Mouse (Mus musculus): Measurements from ENCODE around the gene Inpp5k. TPM values are rescaled to one million over a fixed set of nuclear protein-coding genes. Genes with fewer than 3 reads are reported as not detected.

Inpp5k gene
- polyA plus RNA-seq (2012; rRNA removed) = 32.0 and 35.2 TPM in 2 replicates
- polyA plus RNA-seq (2014; fragmentation: Nextera tagmentation; extraction: Ambion mirVana) = 24.6 and 30.4 TPM in 2 replicates

- H3K27me3 ChIP-seq (ENCODE audit: control insufficient read depth, insufficient read depth, low read length) = no peaks in the 10 kb centered on the region
- H3K9ac ChIP-seq (ENCODE audit: low read depth, low read length, severe bottlenecking) = peak within 1 kb of the TSS; percentile 61
- DNase-seq (ENCODE audit: low spot score) (peak; percentile 99), ATAC-seq (ENCODE audit: low FRiP score, low read depth) (peak; percentile 99)
- H3K4me2 ChIP-seq (replicated peaks; ENCODE audit: low read depth, low read length, severe bottlenecking) = peak within 1 kb of the TSS; percentile 83
- peak within 1 kb of the TSS; percentile 67 for H3K27ac ChIP-seq (replicated peaks; ENCODE audit: low read depth, low read length)
- peak within 1 kb of the TSS; percentile 53 for H3K4me3 ChIP-seq (replicated peaks; ENCODE audit: low read length)
- peak; percentile 91; the same call in 1 of the 2 replicates for TF ChIP-seq POLR2A (IDR thresholded peaks at IDR 0.05; ENCODE audit: borderline replicate concordance, extremely low read depth, insufficient read depth, insufficient read length)
- peaks cover 43% of the 10 kb centered on the region for H3K36me3 ChIP-seq (ENCODE audit: control insufficient read depth, insufficient read depth, low read length)
- H3K4me1 ChIP-seq (ENCODE audit: control insufficient read depth, insufficient read depth, low read length) = peaks cover 10% of the 10 kb centered on the region; the same call in 1 of the 2 replicates
- no peaks in the 10 kb centered on the region for H3K9me3 ChIP-seq (ENCODE audit: control insufficient read depth, low read length)
- under 1% methylated on average over 47 of the region's 53 CpGs for WGBS
Observed at GRCm38 (mm10) chr11:75630645-75631229, at the start of gene Inpp5k. Gene Inpp5k (plus strand): TSS chr11:75630988.

- Histone ChIP-seq H3K4me3 (replicated peaks; ENCODE audit: low read length) (no peak overlapping the region), H3K9me3 (ENCODE audit: control insufficient read depth, low read length) (no peaks in the 10 kb centered on the region), H3K4me1 (ENCODE audit: control insufficient read depth, insufficient read depth, low read length) (no peaks in the 10 kb centered on the region), H3K27me3 (ENCODE audit: control insufficient read depth, insufficient read depth, low read length) (no peaks in the 10 kb centered on the region), H3K27ac (replicated peaks; ENCODE audit: low read depth, low read length) (no peak overlapping the region), H3K36me3 (ENCODE audit: control insufficient read depth, insufficient read depth, low read length) (no peaks in the 10 kb centered on the region), H3K9ac (ENCODE audit: low read depth, low read length, severe bottlenecking) (no peak overlapping the region), H3K4me2 (replicated peaks; ENCODE audit: low read depth, low read length, severe bottlenecking) (no peak overlapping the region)
- DNase-seq (ENCODE audit: low spot score) (no peak), ATAC-seq (ENCODE audit: low FRiP score, low read depth) (no peak)
- WGBS = 94% methylated on average over 7 of the region's 7 CpGs
- no peak for TF ChIP-seq POLR2A (IDR thresholded peaks at IDR 0.05; ENCODE audit: borderline replicate concordance, extremely low read depth, insufficient read depth, insufficient read length)
Observed at GRCm38 (mm10) chr11:75581495-75582149, 49.2 kb upstream of the Inpp5k start.

GRCm38 (mm10) chr11:75583521-75583920, 47.3 kb upstream of the Inpp5k start:
- no peak for ATAC-seq (ENCODE audit: low FRiP score, low read depth)
- Histone ChIP-seq H3K9me3 (ENCODE audit: control insufficient read depth, low read length) (no peaks in the 10 kb centered on the region), H3K27me3 (ENCODE audit: control insufficient read depth, insufficient read depth, low read length) (no peaks in the 10 kb centered on the region), H3K27ac (replicated peaks; ENCODE audit: low read depth, low read length) (no peak overlapping the region), H3K4me3 (replicated peaks; ENCODE audit: low read length) (no peak overlapping the region), H3K4me1 (ENCODE audit: control insufficient read depth, insufficient read depth, low read length) (peaks cover 5% of the 10 kb centered on the region; the same call in 1 of the 2 replicates), H3K9ac (ENCODE audit: low read depth, low read length, severe bottlenecking) (no peak overlapping the region), H3K4me2 (replicated peaks; ENCODE audit: low read depth, low read length, severe bottlenecking) (no peak overlapping the region), H3K36me3 (ENCODE audit: control insufficient read depth, insufficient read depth, low read length) (no peaks in the 10 kb centered on the region)
- WGBS = 57% methylated on average over 2 of the region's 2 CpGs
- DNase-seq (ENCODE audit: low spot score) = no peak
- no peak for TF ChIP-seq POLR2A (IDR thresholded peaks at IDR 0.05; ENCODE audit: borderline replicate concordance, extremely low read depth, insufficient read depth, insufficient read length)

- Histone ChIP-seq H3K27me3 (ENCODE audit: control insufficient read depth, insufficient read depth, low read length) (no peaks in the 10 kb centered on the region), H3K9me3 (ENCODE audit: control insufficient read depth, low read length) (no peaks in the 10 kb centered on the region), H3K4me3 (replicated peaks; ENCODE audit: low read length) (no peak overlapping the region), H3K4me1 (ENCODE audit: control insufficient read depth, insufficient read depth, low read length) (peaks cover 17% of the 10 kb centered on the region), H3K27ac (replicated peaks; ENCODE audit: low read depth, low read length) (no peak overlapping the region), H3K36me3 (ENCODE audit: control insufficient read depth, insufficient read depth, low read length) (no peaks in the 10 kb centered on the region), H3K9ac (ENCODE audit: low read depth, low read length, severe bottlenecking) (no peak overlapping the region), H3K4me2 (replicated peaks; ENCODE audit: low read depth, low read length, severe bottlenecking) (no peak overlapping the region)
- no peak for TF ChIP-seq POLR2A (IDR thresholded peaks at IDR 0.05; ENCODE audit: borderline replicate concordance, extremely low read depth, insufficient read depth, insufficient read length)
- DNase-seq (ENCODE audit: low spot score) = no peak
- WGBS = 75% methylated on average over 4 of the region's 4 CpGs
- no peak for ATAC-seq (ENCODE audit: low FRiP score, low read depth)
Observed at GRCm38 (mm10) chr11:75585061-75585460, 45.7 kb upstream of the Inpp5k start.

GRCm38 (mm10) chr11:75585978-75586377, 44.8 kb upstream of the Inpp5k start:
- Histone ChIP-seq H3K4me3 (replicated peaks; ENCODE audit: low read length) (no peak overlapping the region), H3K36me3 (ENCODE audit: control insufficient read depth, insufficient read depth, low read length) (no peaks in the 10 kb centered on the region), H3K9me3 (ENCODE audit: control insufficient read depth, low read length) (no peaks in the 10 kb centered on the region), H3K4me2 (replicated peaks; ENCODE audit: low read depth, low read length, severe bottlenecking) (no peak overlapping the region), H3K27me3 (ENCODE audit: control insufficient read depth, insufficient read depth, low read length) (no peaks in the 10 kb centered on the region), H3K9ac (ENCODE audit: low read depth, low read length, severe bottlenecking) (no peak overlapping the region), H3K4me1 (ENCODE audit: control insufficient read depth, insufficient read depth, low read length) (peaks cover 17% of the 10 kb centered on the region), H3K27ac (replicated peaks; ENCODE audit: low read depth, low read length) (no peak overlapping the region)
- TF ChIP-seq POLR2A (IDR thresholded peaks at IDR 0.05; ENCODE audit: borderline replicate concordance, extremely low read depth, insufficient read depth, insufficient read length) = no peak
- 73% methylated on average over 5 of the region's 5 CpGs for WGBS
- ATAC-seq (ENCODE audit: low FRiP score, low read depth) = no peak
- DNase-seq (ENCODE audit: low spot score) = no peak

Data from limb, embryonic 14.5 days (tissue).